Mouse (Mus musculus) MEL (cell line): ENCODE results near the gene Tob2. TPM values are rescaled to one million over a fixed set of nuclear protein-coding genes. Genes with fewer than 3 reads are reported as not detected.

ENCODE experiments used
- DNase-seq: peaks from one replicate; pipeline ENCODE4 v3.0.0; 2011; ENCODE audit warnings: low read depth, low spot score
- H3K27ac ChIP-seq: 2 replicates; pipeline ENCODE4 v1.5.1; 2012; ENCODE audit warnings: low read depth, mild to moderate bottlenecking, control low read depth, low read length, moderate library complexity; ENCODE audit not compliant: control insufficient read depth
- H3K27me3 ChIP-seq, 2 experiments: fragments of 150-350 bp in 1 of 2; sonication (generic) in 1 of 2; 2 replicates each; pipeline ENCODE4 v1.6.1; 2012; ENCODE audit warnings: low read length in 2 of 2, mild to moderate bottlenecking in 2 of 2, improper control_type of control experiment in 1 of 2, moderate library complexity in 1 of 2; ENCODE audit not compliant: insufficient read depth in 2 of 2, control insufficient read depth in 1 of 2
- H3K36me3 ChIP-seq, 2 experiments: 2 replicates each; pipeline ENCODE4 v1.6.1; 2012 to 2014; ENCODE audit warnings: low read length in 2 of 2, improper control_type of control experiment in 1 of 2, inconsistent platforms in 1 of 2, mild to moderate bottlenecking in 1 of 2; ENCODE audit not compliant: insufficient read depth in 2 of 2, control insufficient read depth in 1 of 2
- H3K4me1 ChIP-seq, 2 experiments: fragments of 150-350 bp in 1 of 2; sonication (generic) in 1 of 2; 2 replicates each; pipeline ENCODE4 v1.6.1; 2012; ENCODE audit warnings: low read length in 2 of 2, improper control_type of control experiment in 1 of 2, mild to moderate bottlenecking in 1 of 2; ENCODE audit not compliant: insufficient read depth in 2 of 2, control insufficient read depth in 1 of 2
- H3K4me3 ChIP-seq, 2 experiments: fragments of 150-350 bp in 1 of 2; sonication (generic) in 1 of 2; 2 replicates each; pipeline ENCODE4 v1.5.1; 2012; ENCODE audit warnings: low read depth in 2 of 2, low read length in 2 of 2, mild to moderate bottlenecking in 2 of 2, moderate library complexity in 2 of 2, control low read depth in 1 of 2, improper control_type of control experiment in 1 of 2; ENCODE audit not compliant: control insufficient read depth in 1 of 2, insufficient read depth in 1 of 2
- H3K79me2 ChIP-seq: 2 replicates; pipeline ENCODE4 v1.6.1; 2012; ENCODE audit warnings: mild to moderate bottlenecking, low read length, moderate library complexity; ENCODE audit not compliant: control insufficient read depth, poor library complexity, insufficient read depth
- H3K9ac ChIP-seq: 2 replicates; pipeline ENCODE4 v1.6.1; 2012; ENCODE audit warnings: low read depth, mild to moderate bottlenecking, control low read depth, low read length, moderate library complexity; ENCODE audit not compliant: control insufficient read depth, poor library complexity, severe bottlenecking
- H3K9me3 ChIP-seq: fragments of 150-350 bp; sonication (generic); replicated peaks from 2 replicates; pipeline ENCODE4 v1.6.1; 2012; ENCODE audit warnings: mild to moderate bottlenecking, low read length, improper control_type of control experiment, moderate library complexity; ENCODE audit not compliant: insufficient read depth
- E2F4 ChIP-seq: IDR thresholded peaks from 2 replicates; pipeline ENCODE4 v1.6.1; 2011; ENCODE audit warnings: low read depth, low read length, improper control_type of control experiment, borderline replicate concordance
- ETS1 ChIP-seq: IDR thresholded peaks from 2 replicates; pipeline ENCODE4 v1.6.1; 2012; ENCODE audit warnings: low read depth, mild to moderate bottlenecking, inconsistent platforms, low read length, improper control_type of control experiment, moderate library complexity
- GABPA ChIP-seq: IDR thresholded peaks from 2 replicates; pipeline ENCODE4 v1.6.1; 2012; ENCODE audit warnings: low read depth, mild to moderate bottlenecking, inconsistent platforms, low read length, improper control_type of control experiment, moderate library complexity
- KAT2A ChIP-seq: conservative IDR thresholded peaks from 2 replicates; pipeline ENCODE4 v1.6.1; 2012; ENCODE audit warnings: low read depth, low read length, improper control_type of control experiment, inconsistent platforms
- MAFK ChIP-seq: IDR thresholded peaks from 2 replicates; pipeline ENCODE4 v1.6.1; 2011; ENCODE audit warnings: low read depth, mild to moderate bottlenecking, low read length, improper control_type of control experiment, borderline replicate concordance
- MAX ChIP-seq: IDR thresholded peaks from 2 replicates; pipeline ENCODE4 v1.6.1; 2011; ENCODE audit warnings: low read length, improper control_type of control experiment
- MEF2A ChIP-seq: IDR thresholded peaks from 2 replicates; pipeline ENCODE4 v1.6.1; 2014; ENCODE audit warnings: low read depth, mild to moderate bottlenecking, inconsistent platforms, low read length, improper control_type of control experiment; ENCODE audit not compliant: poor library complexity, insufficient replicate concordance, severe bottlenecking; ENCODE audit errors: extremely low read depth
- NRF1 ChIP-seq: IDR thresholded peaks from 2 replicates; pipeline ENCODE4 v1.6.1; 2014; ENCODE audit warnings: low read depth, mild to moderate bottlenecking, inconsistent platforms, low read length, improper control_type of control experiment, moderate library complexity; ENCODE audit not compliant: poor library complexity, insufficient read depth, severe bottlenecking
- RCOR1 ChIP-seq: IDR thresholded peaks from 2 replicates; pipeline ENCODE4 v1.6.1; 2012; ENCODE audit warnings: low read depth, mild to moderate bottlenecking, inconsistent platforms, low read length, improper control_type of control experiment
- SMC3 ChIP-seq: IDR thresholded peaks from 2 replicates; pipeline ENCODE4 v1.6.1; 2011; ENCODE audit warnings: low read depth, low read length, improper control_type of control experiment
- TAL1 ChIP-seq: IDR thresholded peaks from 2 replicates; pipeline ENCODE4 v1.6.1; 2012; ENCODE audit warnings: mild to moderate bottlenecking, inconsistent platforms, low read length, moderate library complexity, mixed read lengths
- USF2 ChIP-seq, 2 experiments: IDR thresholded peaks; 2 replicates each; pipeline ENCODE4 v1.6.1; 2011 to 2012; ENCODE audit warnings: improper control_type of control experiment in 2 of 2, low read length in 2 of 2, borderline replicate concordance in 1 of 2, inconsistent platforms in 1 of 2, low read depth in 1 of 2, mild to moderate bottlenecking in 1 of 2; ENCODE audit not compliant: insufficient read depth in 1 of 2
- ZKSCAN1 ChIP-seq: IDR thresholded peaks from 2 replicates; pipeline ENCODE4 v1.6.1; 2012; ENCODE audit warnings: low read depth, mild to moderate bottlenecking, inconsistent platforms, low read length, improper control_type of control experiment, moderate library complexity
- ZMIZ1 ChIP-seq: IDR thresholded peaks from 2 replicates; pipeline ENCODE4 v1.6.1; 2012; ENCODE audit warnings: low read depth, mild to moderate bottlenecking, inconsistent platforms, low read length, improper control_type of control experiment, moderate library complexity
- ZNF384 ChIP-seq: IDR thresholded peaks from 2 replicates; pipeline ENCODE4 v1.6.1; 2012; ENCODE audit warnings: low read depth, mild to moderate bottlenecking, inconsistent platforms, low read length, improper control_type of control experiment
- polyA plus RNA-seq, 2 experiments: library from polyadenylated mRNA; stranded (reverse) in 1 of 2; unstranded in 1 of 2; fragments of >175 nt in 1 of 2; fragments of >200 nt in 1 of 2; gene quantifications; 2 replicates each; pipeline versions ENCODE4 v1.2.1 to v1.2.4; 2012; ENCODE audit warnings: low replicate concordance in 2 of 2, low read depth in 1 of 2; ENCODE audit not compliant: insufficient read length in 2 of 2, insufficient read depth in 1 of 2, missing spikeins in 1 of 2
- total RNA-seq: library from RNA; depleted of rRNA; stranded (reverse); fragments of 300-350 nt; gene quantifications from 2 replicates; pipeline ENCODE4 v1.2.3, GENCODE M21; 2012

Tob2 gene
- total and polyA plus RNA-seq, 3 experiments, result 20.7 to 23.5 TPM; not detected in 1

DNA sequence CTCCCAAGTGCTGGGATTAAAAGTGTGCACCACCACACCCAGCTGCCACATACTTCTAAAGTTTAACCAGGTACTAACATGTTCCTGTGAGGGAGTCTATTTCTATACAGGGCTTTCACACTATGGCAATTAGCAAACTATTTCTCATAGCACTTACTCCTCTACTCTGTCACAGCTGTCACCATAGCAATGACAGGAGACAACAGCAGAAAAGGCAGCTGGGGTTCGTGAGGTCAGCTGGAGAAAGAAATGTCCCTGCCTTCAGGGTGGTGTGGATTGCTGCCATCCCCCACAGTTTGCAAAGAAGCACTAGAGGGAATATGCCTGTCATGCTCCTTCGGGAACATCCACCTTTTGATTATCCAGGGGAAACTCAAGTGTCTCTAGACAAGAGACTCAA lies 49.8 kb downstream of the Tob2 start:
- peaks cover 6% of the 10 kb centered on the region for H3K79me2 ChIP-seq
- H3K9ac ChIP-seq, result no peak overlapping the region
- no peaks in the 10 kb centered on the region for H3K27me3 ChIP-seq
- no peak for DNase-seq
- peaks cover 0 to 20% of the 10 kb centered on the region in 2 experiments; a peak in 2 of 4 replicates for H3K36me3 ChIP-seq
- H3K9me3 ChIP-seq, result no peaks in the 10 kb centered on the region
- H3K4me3 ChIP-seq, result no peak overlapping the region
- H3K4me1 ChIP-seq, result peaks cover 9 to 23% of the 10 kb centered on the region in 2 experiments
- no peak overlapping the region for H3K27ac ChIP-seq
- TF ChIP-seq MAFK, result no peak
- no peak for TF ChIP-seq ETS1
- no peak for TF ChIP-seq ZNF384
- no peak for TF ChIP-seq TAL1
- TF ChIP-seq SMC3, result no peak
- no peak for TF ChIP-seq GABPA
- no peak for TF ChIP-seq USF2 (IDR thresholded peaks at IDR 0.05; ENCODE audit: borderline replicate concordance in 1 of 2, insufficient read depth in 1 of 2, low read depth in 1 of 2, low read length in 2 of 2)
- TF ChIP-seq MEF2A, result no peak
- no peak for TF ChIP-seq MAX
- no peak for TF ChIP-seq E2F4
- no peak for TF ChIP-seq ZMIZ1
- no peak for TF ChIP-seq KAT2A
- TF ChIP-seq NRF1, result no peak
- TF ChIP-seq RCOR1, result no peak

DNA sequence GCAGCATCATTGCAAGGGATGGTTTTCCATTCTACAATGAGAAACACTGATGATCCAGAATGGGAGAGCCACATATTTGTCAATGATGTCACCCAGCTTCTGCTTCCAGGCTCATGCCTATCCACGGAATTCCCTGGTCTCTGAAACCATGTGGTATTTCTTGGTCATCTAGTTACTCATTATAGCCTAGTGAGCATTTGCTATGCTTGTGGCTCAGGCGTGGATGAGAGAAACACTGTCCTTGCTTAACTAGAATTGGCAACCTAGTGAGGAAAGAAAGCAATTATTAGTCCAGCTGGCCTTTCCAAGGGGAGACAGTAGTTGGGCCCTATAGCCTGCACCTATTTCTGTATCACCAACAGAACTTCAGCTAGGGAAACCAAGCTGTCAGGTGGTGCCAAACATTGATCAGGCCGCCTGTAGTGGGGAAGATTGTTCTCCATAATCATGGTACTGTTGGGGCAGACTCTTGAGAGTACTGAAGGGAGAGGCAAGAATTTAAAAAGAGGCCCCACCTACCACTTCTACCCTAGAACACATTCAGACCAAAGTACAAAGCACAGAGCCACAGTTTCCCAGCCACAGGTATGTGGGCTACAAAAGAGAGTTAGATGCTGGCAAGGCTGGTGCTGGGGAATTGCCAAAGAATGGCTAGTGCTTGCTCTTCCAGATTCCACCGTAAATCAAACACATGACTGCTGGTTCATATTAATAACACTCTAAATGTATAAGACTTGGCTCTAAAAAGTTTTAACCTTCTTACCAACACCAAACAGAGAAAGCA lies 51.8 kb downstream of the Tob2 start:
- no peak overlapping the region for H3K4me3 ChIP-seq
- H3K27me3 ChIP-seq, result no peaks in the 10 kb centered on the region
- H3K4me1 ChIP-seq, result peaks cover 3 to 15% of the 10 kb centered on the region in 2 experiments
- peaks cover 2% of the 10 kb centered on the region; the same call in 1 of the 2 replicates for H3K79me2 ChIP-seq
- no peak overlapping the region for H3K9ac ChIP-seq
- H3K27ac ChIP-seq, result no peak overlapping the region
- H3K36me3 ChIP-seq, result peaks cover 0 to 11% of the 10 kb centered on the region in 2 experiments; a peak in 2 of 4 replicates
- no peaks in the 10 kb centered on the region for H3K9me3 ChIP-seq
- TF ChIP-seq ZKSCAN1, result no peak
- DNase-seq, result no peak
